Mouse (Mus musculus) adrenal gland, postnatal 10 days (tissue): ENCODE results near the gene Ttc3. TPM values are rescaled to one million over a fixed set of nuclear protein-coding genes. Genes with fewer than 3 reads are reported as not detected.
A peak's percentile ranks its signal among the peaks of the same experiment; 100 is the strongest.

Experiments used
- DNase-seq: peaks from one replicate; pipeline ENCODE4 v3.0.0; 2021; ENCODE audit warnings: mixed read lengths
- total RNA-seq, 2 experiments: library from RNA; stranded (reverse); gene quantifications; 2 replicates each; pipeline ENCODE4 v1.2.3; 2021

The Ttc3 gene
- total RNA-seq, 2 experiments from 2014 or later = 94.4 to 116 TPM

DNA sequence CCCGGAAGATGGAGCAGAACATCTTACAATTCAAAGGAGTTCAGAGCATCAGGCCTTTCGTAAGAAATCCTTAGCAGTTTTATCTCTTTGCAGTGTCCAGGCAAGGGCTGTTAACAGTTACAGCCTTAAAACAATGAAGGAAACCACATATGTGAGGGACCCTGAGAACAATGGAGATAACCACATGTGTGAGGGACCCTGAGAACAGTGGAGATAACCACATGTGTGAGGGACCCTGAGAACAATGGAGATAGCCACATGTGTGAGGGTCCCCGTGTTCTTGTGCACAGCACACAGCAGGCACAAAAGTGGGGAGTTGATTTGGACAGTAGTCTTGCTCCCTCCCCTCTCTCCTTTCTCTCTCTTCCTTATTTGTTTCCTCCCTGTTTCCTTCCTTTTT, 12.3 kb upstream of the Ttc3 start:
- DNase-seq = no peak

- DNase-seq = peak; percentile 35
Observed at GRCm38 (mm10) chr16:94360578-94361350, 9.7 kb upstream of the Ttc3 start.

GRCm38 (mm10) chr16:94362174-94362873, 8.1 kb upstream of the Ttc3 start:
- DNase-seq = peak; percentile 87

DNA sequence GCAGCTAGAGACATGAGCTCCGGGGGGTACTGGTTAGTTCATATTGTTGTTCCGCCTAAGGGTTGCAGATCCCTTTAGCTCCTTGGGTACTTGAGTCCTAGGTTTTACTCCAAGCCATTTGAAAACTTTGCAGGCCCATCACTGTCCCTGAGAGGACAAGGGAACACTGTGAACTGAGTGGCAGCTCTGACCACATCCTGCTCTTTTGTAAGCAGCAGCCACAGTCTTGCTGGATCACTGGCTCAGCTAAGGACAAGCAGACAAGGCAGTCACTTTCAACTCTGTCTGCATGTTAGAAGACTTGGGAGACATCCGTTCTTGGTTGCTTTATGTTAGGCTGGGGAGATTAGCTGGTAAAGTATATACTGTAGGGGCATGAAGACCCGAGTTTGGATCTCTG, 6.6 kb upstream of the Ttc3 start:
- no peak for DNase-seq

DNA sequence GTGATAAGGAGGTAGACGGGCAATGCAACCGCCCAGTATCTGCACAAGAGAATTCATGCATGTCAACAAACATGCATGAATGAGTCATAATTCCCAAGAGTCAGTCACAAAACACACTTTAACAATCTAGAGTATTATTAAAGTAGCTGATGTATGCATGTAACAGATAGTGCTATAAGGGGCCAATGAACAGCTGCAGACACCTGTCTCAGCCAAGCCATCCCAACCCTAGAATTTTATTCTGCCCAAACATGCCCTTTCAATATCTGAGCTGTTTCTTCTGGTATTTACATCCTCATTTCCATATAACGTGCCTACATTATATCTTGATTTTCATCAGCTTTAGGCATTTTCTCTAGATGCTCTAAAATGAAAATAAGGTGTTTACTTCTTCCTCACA, 5.0 kb upstream of the Ttc3 start:
- no peak for DNase-seq

- no peak for DNase-seq
Observed at GRCm38 (mm10) chr16:94369596-94370172, 734 bp upstream of the Ttc3 start.

DNA sequence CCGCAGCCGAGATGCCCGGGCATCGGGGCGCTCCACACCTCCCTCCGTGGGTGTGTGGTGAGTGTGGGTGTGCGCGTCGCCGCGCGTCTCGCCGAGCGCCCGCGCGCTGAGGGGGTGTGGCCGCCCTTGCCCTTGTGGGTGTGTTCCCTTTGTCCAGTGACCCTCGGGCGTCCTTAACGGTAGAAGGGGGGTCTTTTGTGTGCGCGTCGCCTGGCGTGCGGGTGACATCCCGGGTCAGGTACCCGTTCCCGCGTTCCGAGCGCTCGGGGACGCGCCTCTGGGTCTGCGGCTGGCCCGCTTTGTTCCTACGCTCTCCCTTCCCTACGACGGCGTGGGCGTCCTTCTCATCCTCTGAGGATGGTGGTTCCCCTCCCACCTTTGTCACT, 490 bp downstream of the Ttc3 start:
- peak; percentile 83 for DNase-seq

- DNase-seq = peak; percentile 70
Observed at GRCm38 (mm10) chr16:94371301-94371931, 998 bp downstream of the Ttc3 start, which contains the start of gene Pigp. TSS of gene Pigp (minus strand) at chr16:94371842.

- no peak for DNase-seq
Observed at GRCm38 (mm10) chr16:94379386-94379785, 9.0 kb downstream of the Ttc3 start.

DNA sequence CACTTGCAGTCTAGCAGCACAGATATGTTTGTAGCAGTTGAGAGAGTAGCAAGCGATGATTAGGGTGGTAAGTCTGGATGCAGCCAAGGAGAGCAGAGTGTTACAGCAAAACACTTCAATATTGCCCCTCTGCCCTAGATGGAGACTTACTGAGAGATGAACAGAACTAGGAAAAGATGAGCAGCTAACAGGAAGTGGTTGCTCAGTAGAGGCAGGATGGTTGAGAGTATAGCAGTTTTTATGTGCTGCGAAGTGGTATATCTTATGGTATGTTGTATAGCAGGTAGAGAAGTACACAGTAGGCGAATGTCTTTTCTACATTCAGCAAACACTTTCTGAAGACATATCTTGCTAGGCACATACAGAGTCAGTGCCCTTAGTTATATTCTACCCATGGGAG, 12.9 kb downstream of the Ttc3 start:
- no peak for DNase-seq

- no peak for DNase-seq
Observed at GRCm38 (mm10) chr16:94387690-94388089, 17.3 kb downstream of the Ttc3 start.

DNA sequence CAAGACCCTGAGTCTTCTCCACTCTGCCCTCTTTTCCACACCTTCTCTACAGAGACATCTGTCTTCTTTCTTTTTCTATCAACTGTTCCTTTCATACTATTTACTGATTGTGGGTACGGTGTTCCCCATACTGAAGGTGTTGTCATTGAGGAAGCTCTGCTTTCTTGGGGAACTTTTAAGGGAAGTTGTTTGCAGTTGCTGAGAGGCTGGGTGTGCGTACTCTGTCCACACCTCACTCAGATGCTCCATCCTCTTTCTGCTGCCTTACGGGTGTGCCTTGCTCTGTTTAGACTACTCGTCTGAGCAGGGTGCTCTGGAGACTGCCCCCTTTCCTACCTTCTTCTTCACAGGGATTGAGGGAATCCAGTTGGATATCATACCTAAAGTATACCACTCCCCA, 21.9 kb downstream of the Ttc3 start:
- no peak for DNase-seq

DNA sequence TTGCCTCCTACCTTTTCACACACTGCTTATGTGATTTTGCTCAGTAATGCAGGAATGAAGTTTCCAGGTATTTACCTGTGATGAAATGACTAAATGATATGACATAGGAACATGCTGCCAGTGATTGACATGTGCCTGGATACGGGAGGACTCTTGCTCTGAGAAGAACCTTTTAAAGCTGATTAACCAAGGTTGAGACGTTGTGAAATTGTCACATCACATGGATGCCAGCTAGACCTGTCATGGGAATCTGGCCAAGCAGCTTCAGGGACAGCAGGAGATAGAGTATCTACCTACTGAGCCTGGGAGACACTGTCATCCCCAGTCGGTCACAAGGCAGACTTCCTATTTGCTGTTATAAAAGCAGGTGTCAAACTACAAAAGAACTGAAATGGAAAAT, 24.6 kb downstream of the Ttc3 start:
- DNase-seq = no peak

- DNase-seq = no peak
Observed at GRCm38 (mm10) chr16:94396641-94397040, 26.2 kb downstream of the Ttc3 start.

- no peak for DNase-seq
Observed at GRCm38 (mm10) chr16:94399141-94399540, 28.7 kb downstream of the Ttc3 start.

DNA sequence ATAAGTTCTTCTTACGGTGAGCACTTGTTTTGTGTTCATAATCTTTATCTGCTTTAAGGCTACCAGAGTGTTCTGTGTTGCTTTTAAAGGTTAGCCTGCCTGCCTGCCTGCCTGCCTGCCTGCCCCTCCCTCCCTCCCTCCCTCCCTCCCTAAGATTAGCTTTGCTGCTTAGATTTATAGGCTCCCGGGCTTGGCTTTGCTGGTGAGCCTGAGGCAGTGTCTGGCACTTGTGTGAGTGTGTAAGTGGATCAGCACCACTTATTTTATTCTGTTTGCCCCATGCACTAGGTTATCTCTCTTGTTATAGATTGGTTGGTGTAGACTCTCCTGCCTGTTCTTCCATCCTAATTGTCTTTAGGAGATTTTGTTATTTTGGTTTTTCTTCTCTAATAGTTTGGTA, 31.2 kb downstream of the Ttc3 start:
- DNase-seq = no peak

GRCm38 (mm10) chr16:94402185-94402584, 31.8 kb downstream of the Ttc3 start:
- peak; percentile 29 for DNase-seq

DNA sequence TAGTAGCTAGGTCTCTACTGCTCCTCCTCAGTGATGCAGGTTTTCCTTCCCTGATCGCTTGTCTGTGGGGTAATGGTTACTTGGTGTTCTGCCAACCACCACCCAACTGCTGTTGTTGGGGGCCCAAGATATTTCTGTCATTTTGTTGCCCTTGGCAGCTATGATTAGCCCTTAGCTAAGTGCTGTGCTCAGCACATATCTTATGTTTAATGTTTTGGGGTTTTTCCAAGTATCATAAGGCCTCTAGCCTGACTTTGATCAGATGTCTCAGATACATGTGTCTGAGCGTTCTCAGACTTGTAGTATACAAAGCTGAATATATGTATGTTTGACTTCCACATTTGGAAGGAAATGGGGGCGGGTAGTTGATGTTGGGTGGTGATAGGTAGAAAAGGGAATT, 40.9 kb downstream of the Ttc3 start:
- DNase-seq = no peak

GRCm38 (mm10) chr16:94412198-94412597, 41.8 kb downstream of the Ttc3 start:
- DNase-seq = no peak

DNA sequence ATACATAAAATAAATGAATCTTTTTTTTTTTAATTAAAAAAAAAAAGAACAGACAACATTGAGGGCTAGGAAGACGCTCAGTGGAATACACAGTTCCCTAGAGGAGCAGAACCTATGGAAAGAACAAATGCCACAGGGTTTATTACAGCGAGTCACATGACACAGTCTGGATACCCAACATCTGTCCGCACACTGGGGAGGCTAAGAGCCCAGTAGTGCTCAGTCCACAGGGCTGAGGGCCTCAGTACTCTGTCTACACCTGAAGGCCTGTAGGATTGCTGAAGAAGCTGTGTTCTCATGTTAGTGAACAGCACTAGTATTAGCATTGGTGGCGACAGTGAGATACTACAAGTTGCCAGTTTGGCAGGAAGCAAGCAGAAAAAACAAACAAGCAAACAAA, 42.3 kb downstream of the Ttc3 start:
- DNase-seq = no peak

DNA sequence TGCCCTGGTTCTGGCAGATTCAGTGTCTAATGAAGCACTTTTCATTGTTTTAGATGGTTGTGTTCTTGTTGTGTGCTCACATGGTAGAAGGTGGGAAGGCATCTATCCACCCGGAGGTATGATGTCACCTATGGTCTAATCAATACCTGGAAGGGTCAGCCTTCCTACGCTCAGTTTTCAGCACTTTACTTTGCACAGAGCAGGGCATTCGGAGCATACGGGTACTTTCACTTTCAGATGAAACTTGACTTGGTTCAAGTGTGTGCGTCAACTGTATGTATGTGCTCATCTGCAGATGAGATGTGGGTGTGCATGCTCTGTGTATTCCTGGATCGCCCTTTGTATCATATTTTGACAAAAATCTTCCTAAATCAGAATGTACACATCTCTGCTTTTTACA, 43.7 kb downstream of the Ttc3 start:
- DNase-seq = no peak

DNA sequence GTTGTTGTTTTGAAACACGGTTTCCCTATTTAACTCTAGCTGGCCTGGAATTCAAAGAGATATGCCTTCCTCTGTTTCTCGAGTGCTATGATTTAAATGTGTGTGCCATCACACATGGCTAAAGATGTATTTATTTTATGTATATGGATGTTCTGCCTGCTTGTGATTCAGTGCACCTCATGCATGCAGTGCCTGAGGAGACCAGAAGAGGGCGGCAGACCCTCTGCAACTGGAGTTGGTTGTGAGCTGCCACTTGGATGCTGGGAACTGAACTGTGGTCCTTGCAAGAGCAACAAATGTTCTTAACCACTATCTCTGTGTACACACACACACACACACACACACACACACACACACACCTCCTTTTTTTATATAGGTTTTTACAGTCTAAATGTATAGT, 50.1 kb downstream of the Ttc3 start:
- no peak for DNase-seq

GRCm38 (mm10) chr16:94428948-94429347, 58.5 kb downstream of the Ttc3 start:
- DNase-seq = no peak
